Comparison of ENCODE assay signal across 22 mouse cellular contexts in genomic region chr2:49651737-49652136, GRCm38 (mm10). TPM values are rescaled to one million over a fixed set of nuclear protein-coding genes. Genes with fewer than 3 reads are reported as not detected.
"Had no signal": no experiment of that assay in that cellular context is flagged by ENCODE, and none has a peak within 500 bp of the region (broad histone marks: within the 10 kb centered on the region; RNA-seq: fewer than 3 reads in every experiment).

No protein-coding gene starts in this region.

- H3K4me1 ChIP-seq: liver, embryonic 15.5 days; lung, embryonic 15.5 days; megakaryocyte, embryonic 14.5 days had no signal

- H3K27me3 ChIP-seq: liver, embryonic 15.5 days; lung, embryonic 15.5 days; midbrain, embryonic 13.5 days; neural tube, embryonic 13.5 days; neural tube, embryonic 15.5 days had no signal

- H3K9me3 ChIP-seq: liver, embryonic 15.5 days; lung, embryonic 15.5 days; megakaryocyte, embryonic 14.5 days; midbrain, embryonic 13.5 days; neural tube, embryonic 13.5 days; neural tube, embryonic 15.5 days had no signal

- H3K9ac ChIP-seq: liver, embryonic 15.5 days; liver, postnatal 0 days; lung, embryonic 15.5 days; midbrain, embryonic 13.5 days; neural tube, embryonic 13.5 days; neural tube, embryonic 15.5 days had no signal

- ATAC-seq: liver, postnatal 0 days; lung, postnatal 0 days; midbrain, embryonic 13.5 days had no signal

- H3K4me3 ChIP-seq: liver, embryonic 15.5 days; lung, embryonic 15.5 days; megakaryocyte, embryonic 14.5 days; midbrain, embryonic 13.5 days; neural tube, embryonic 13.5 days; neural tube, embryonic 15.5 days had no signal

- H3K4me2 ChIP-seq: liver, embryonic 15.5 days; lung, embryonic 15.5 days; midbrain, embryonic 13.5 days; neural tube, embryonic 13.5 days; neural tube, embryonic 15.5 days had no signal

- H3K27ac ChIP-seq: liver, embryonic 15.5 days; lung, embryonic 15.5 days; macrophage; midbrain, embryonic 13.5 days; neural tube, embryonic 13.5 days; neural tube, embryonic 15.5 days had no signal

- H3K36me3 ChIP-seq: liver, embryonic 15.5 days; lung, embryonic 15.5 days; neural tube, embryonic 15.5 days had no signal

- DNase-seq: liver, postnatal 0 days; lung, adult 2 months; lung, postnatal 14 days; lung, postnatal 36 days; retina, postnatal 1 day; right cerebral cortex, adult 18-20 months; right cerebral cortex, postnatal 25 days; right cerebral cortex, postnatal 4 days; spleen, adult 18-20 months; thymus, adult 18-20 months; thymus, postnatal 14 days; thymus, postnatal 36 days had no signal

RNA-seq across cellular contexts. Expression of gene Kif5c, which starts 32.6 kb away (rescaled TPM):
- total RNA-seq: megakaryocyte progenitor cell, adult 5-6 weeks; monocyte, adult 5-6 weeks had no signal
